ENCODE assay signal across 9 mouse cellular contexts in the genomic region with DNA sequence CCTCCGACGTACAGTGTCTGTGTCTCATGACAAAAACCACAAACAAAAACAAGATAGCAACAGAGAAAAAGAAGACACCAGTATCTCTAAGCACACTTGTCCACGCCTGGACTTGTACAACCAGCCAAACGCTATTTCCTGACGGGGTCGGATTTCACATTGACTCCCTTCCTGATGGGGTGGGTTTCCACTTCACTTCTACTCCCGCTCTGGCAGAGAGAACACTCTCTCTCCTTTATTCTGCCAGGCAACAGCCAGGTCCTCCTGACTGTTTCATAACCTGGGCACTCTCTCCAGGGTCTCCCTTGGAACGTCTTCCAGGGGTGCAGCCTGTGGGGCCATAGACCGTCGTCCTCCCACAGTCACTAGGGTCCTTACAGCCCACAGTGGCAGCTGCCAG. TPM values are rescaled to one million over a fixed set of nuclear protein-coding genes. Genes with fewer than 3 reads are reported as not detected.
DNase-seq lines count a peak whose midpoint lies in the region; ATAC-seq lines count a peak whose summit lies in the region.
"Not testable (repeated sequence)": the region's sequence is repeated elsewhere in the genome, so short reads cannot be mapped to it uniquely, and the experiment has no call there.
"Had no signal": no experiment of that assay in that cellular context is flagged by ENCODE, and none has a peak within 500 bp of the region (broad histone marks: within the 10 kb centered on the region; RNA-seq: fewer than 3 reads in every experiment).

No protein-coding gene starts in this region.

- DNase-seq in embryo, embryonic 11.5 days (ENCODE audit: low read depth, low spot score): peak; percentile 3
- DNase-seq in forelimb bud, embryonic 11.5 days (ENCODE audit: low read depth, low spot score): peak; percentile 29
- DNase-seq in hindlimb bud, embryonic 11.5 days (ENCODE audit: extremely low spot score, low read depth, low spot score): peak; percentile 18
- DNase-seq in liver, embryonic 11.5 days (ENCODE audit: low spot score): peak; percentile 27

- 31% methylated on average over 10 of the region's 10 CpGs for WGBS in heart, embryonic 11.5 days (ENCODE audit: insufficient replicate concordance)
- 26% methylated on average over 10 of the region's 10 CpGs for WGBS in heart, embryonic 15.5 days
- 37% methylated on average over 10 of the region's 10 CpGs for WGBS in liver, embryonic 11.5 days

- H3K4me3 ChIP-seq in brown adipose tissue, adult 24 weeks (ENCODE audit: insufficient read depth, low read depth, low read length); heart, embryonic 11.5 days (ENCODE audit: low read depth, low read length); heart, embryonic 15.5 days; liver, embryonic 11.5 days (ENCODE audit: low read depth, low read length): not testable (repeated sequence)
- peak overlapping the region; percentile 38 for H3K4me3 ChIP-seq in megakaryocyte, embryonic 14.5 days (replicated peaks)

- not testable (repeated sequence) for ATAC-seq in heart, embryonic 11.5 days (replicated peaks; ENCODE audit: insufficient number of reproducible peaks, low FRiP score, low TSS enrichment); heart, embryonic 15.5 days (replicated peaks; ENCODE audit: insufficient number of reproducible peaks, insufficient read depth, low FRiP score, low read depth); liver, embryonic 11.5 days (replicated peaks; ENCODE audit: low FRiP score)

- peak overlapping the region; percentile 80 for H3K27ac ChIP-seq in brown adipose tissue, adult 24 weeks (replicated peaks; ENCODE audit: low read depth, low read length)
- H3K27ac ChIP-seq in heart, embryonic 11.5 days (ENCODE audit: low read depth, low read length); liver, embryonic 11.5 days (ENCODE audit: low read depth, low read length): not testable (repeated sequence)
- H3K27ac ChIP-seq in heart, embryonic 15.5 days: peak overlapping the region; percentile 13; the same call in 1 of the 2 replicates

- not testable (repeated sequence) for H3K27me3 ChIP-seq in heart, embryonic 11.5 days (ENCODE audit: control insufficient read depth, insufficient read depth, low read length); heart, embryonic 15.5 days; liver, embryonic 11.5 days (replicated peaks; ENCODE audit: control insufficient read depth, insufficient read depth, low read length); megakaryocyte, embryonic 14.5 days (replicated peaks)

- H3K9me3 ChIP-seq in heart, embryonic 11.5 days (replicated peaks; ENCODE audit: control insufficient read depth, low read length); heart, embryonic 15.5 days (replicated peaks); liver, embryonic 11.5 days (ENCODE audit: control insufficient read depth, low read length); megakaryocyte, embryonic 14.5 days: not testable (repeated sequence)

- H3K36me3 ChIP-seq in heart, embryonic 11.5 days (ENCODE audit: control insufficient read depth, insufficient read depth, low read length); heart, embryonic 15.5 days; liver, embryonic 11.5 days (ENCODE audit: control insufficient read depth, insufficient read depth, low read length); megakaryocyte, embryonic 14.5 days (replicated peaks; ENCODE audit: low read length): not testable (repeated sequence)

- H3K9ac ChIP-seq in heart, embryonic 11.5 days (ENCODE audit: low read depth, low read length); heart, embryonic 15.5 days; liver, embryonic 11.5 days (ENCODE audit: low read depth, low read length): not testable (repeated sequence)

- peaks cover 18% of the 10 kb centered on the region for H3K4me1 ChIP-seq in brown adipose tissue, adult 24 weeks (ENCODE audit: control insufficient read depth, insufficient read depth, insufficient read length, low read length)
- not testable (repeated sequence) for H3K4me1 ChIP-seq in heart, embryonic 11.5 days (ENCODE audit: control insufficient read depth, insufficient read depth, low read length); heart, embryonic 15.5 days (replicated peaks); liver, embryonic 11.5 days (replicated peaks; ENCODE audit: control insufficient read depth, insufficient read depth, low read length); megakaryocyte, embryonic 14.5 days

- H3K4me2 ChIP-seq in heart, embryonic 11.5 days: peak overlapping the region; percentile 14
- 0 out of 2 replicates have a peak overlapping the region, but pooled peaks have one; percentile 14 for H3K4me2 ChIP-seq in heart, embryonic 15.5 days
- not testable (repeated sequence) for H3K4me2 ChIP-seq in liver, embryonic 11.5 days

RNA-seq across cellular contexts. Expression of a gene that starts 56.9 kb away (rescaled TPM):
- 6.9 and 8.8 TPM in 2 replicates for polyA plus RNA-seq in brown adipose tissue, adult 24 weeks (2012; ENCODE audit: insufficient read depth, insufficient read length, missing spikeins)
- 29.3 and 33.4 TPM in 2 replicates for polyA plus RNA-seq in heart, embryonic 11.5 days (2014; fragmentation: Nextera tagmentation; extraction: Ambion mirVana)
- polyA plus RNA-seq in heart, embryonic 15.5 days (2015; fragmentation: Nextera tagmentation; extraction: Ambion mirVana): 16.9 and 20.6 TPM in 2 replicates
- 10.0 and 11.3 TPM in 2 replicates for polyA plus RNA-seq in liver, embryonic 11.5 days (2014; fragmentation: Nextera tagmentation; extraction: Ambion mirVana)
- polyA plus RNA-seq in megakaryocyte, embryonic 14.5 days (2012; ENCODE audit: insufficient read depth, low replicate concordance): 0.32 TPM in 1 of 2 replicates, not detected in the other
- polyA plus RNA-seq: G1E had no signal
